Mouse (Mus musculus): Measurements from ENCODE around the gene Mrpl18. TPM values are rescaled to one million over a fixed set of nuclear protein-coding genes. Genes with fewer than 3 reads are reported as not detected.
"Not testable (repeated sequence)": the region's sequence is repeated elsewhere in the genome, so short reads cannot be mapped to it uniquely, and the experiment has no call there.

The Mrpl18 gene
- total RNA-seq (2014; fragmentation: Nextera tagmentation), result 138 and 143 TPM in 2 replicates
- 190 and 222 TPM in 2 replicates for total RNA-seq (2017)

DNA sequence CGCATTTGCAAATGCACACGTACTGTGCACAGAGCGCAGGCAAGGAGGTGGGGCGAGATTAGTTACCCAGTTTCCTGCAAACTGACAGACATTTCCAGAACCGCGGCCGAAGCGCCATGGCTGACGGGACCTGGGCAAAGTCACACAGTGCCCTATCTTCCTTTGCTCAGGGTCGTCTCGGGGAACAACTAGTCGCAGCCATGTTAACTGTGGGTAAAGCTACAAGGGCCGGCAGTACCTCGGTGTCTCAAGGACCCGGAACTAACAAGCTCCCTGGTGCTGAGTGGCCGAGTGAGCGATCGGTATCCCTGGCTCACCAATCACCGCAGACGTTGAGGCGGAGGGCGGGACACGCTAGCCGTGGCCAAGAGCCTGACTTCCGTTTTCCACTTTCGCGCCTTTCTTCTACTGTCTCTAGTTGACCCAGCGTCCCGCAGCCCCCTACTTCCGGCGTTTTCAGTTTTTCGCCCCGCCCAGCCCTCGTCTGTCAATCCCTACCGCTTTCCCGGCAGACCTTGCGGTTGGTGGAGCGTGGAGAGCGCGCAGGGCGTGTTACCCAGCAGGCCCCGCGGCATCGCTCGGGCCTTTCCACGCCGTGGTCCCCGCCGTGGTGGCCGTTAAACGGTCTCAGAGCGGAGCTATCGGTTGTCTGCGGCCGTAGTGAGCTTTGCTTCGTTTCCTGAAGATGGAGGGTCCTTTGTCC, at the start of gene Mrpl18:
Mrpl18 (minus strand) TSS at position 465 of the 703 bp plus-strand sequence.
- peak; percentile 95 for ATAC-seq (replicated peaks; ENCODE audit: poor library complexity, severe bottlenecking)

DNA sequence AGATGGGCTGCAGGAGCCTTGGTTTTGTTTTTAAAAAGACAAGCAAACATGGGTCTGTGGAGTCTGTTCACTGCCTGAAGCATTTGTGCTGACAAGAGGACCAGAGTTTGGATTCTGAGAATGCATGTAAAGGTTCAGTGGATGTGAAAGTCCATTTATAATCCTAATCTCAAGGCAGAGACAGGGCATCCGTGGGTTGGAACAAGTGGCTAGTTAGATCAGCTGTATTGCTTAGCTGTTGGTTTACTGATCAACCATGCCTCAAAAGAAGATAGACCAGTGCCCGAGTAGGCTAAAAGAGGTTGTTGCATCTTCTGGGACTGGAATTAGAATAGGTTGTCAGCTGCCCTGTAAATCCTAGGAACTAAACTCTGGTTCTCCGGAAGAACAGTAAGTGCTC, 47.3 kb upstream of the Mrpl18 start:
- ATAC-seq (replicated peaks; ENCODE audit: poor library complexity, severe bottlenecking), result no peak

DNA sequence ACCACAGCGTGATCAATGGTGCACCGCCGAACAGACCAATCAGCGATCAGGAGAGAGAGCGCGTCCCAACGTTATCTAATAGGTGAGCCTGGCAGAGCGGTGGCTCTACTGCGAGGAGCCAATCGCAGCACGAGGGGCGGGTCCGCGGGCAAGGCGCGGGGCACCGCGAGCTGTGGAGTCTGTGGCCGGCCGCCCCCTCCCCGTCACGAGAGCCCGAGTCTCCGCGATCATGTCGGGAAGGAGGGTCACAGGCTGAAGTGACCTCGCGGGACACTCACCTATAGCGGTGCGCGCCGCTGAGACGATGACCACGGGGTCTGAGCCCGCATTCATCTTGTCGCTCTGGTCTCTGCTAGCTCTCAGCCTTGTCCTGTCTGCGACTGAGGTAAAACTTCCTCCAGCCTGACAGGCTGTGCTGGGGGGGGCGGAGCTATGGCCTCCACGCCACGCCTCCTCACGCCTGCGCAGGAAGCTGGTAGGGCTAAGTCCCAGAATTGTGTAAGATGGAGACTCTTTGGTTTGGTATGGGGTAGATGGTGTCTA, 44.3 kb upstream of the Mrpl18 start, which contains the start of gene Acat2:
Acat2 (minus strand) TSS at position 417 of the 543 bp plus-strand sequence.
- peak; percentile 92 for ATAC-seq (replicated peaks; ENCODE audit: poor library complexity, severe bottlenecking)

DNA sequence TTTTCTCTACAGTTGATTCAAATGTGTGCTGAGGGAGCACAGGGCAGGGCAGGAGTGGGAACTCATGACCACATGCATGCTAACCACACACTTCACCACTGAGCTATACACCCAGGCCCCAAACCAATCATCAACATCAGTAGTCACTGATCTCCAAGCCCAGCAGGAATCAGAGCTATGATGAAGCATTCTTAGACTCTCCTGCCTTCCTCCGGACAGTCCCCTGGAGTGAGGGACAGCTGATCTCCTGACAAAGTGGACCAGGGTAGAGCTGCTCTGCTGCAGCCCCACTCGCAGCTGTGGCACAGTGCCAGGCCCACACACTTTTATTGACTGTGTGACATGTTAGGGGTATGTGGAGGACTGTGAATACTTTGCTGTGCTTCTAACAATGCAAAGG, 43.2 kb upstream of the Mrpl18 start:
- ATAC-seq (replicated peaks; ENCODE audit: poor library complexity, severe bottlenecking), result peak; percentile 21; the same call in 1 of the 2 replicates

DNA sequence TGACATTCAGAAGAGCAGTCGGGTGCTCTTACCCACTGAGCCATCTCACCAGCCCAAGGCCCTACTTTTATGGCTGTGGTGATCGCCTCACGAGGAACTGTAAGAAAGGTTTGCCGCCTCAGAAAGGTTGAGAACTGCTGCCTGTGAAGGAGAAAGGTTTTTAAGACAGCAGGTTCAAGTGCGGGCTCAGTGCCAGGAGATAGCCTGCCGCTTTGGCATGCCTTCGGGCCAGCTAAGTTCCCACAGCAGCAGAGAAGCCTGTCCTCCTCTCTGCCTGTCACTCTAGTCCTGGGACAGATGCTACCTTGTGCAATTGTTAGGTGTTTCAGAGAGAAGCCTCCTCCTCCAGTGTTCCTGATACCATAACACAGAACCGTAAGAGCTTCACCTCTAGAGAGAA, 40.5 kb upstream of the Mrpl18 start:
- ATAC-seq (replicated peaks; ENCODE audit: poor library complexity, severe bottlenecking), result no peak

DNA sequence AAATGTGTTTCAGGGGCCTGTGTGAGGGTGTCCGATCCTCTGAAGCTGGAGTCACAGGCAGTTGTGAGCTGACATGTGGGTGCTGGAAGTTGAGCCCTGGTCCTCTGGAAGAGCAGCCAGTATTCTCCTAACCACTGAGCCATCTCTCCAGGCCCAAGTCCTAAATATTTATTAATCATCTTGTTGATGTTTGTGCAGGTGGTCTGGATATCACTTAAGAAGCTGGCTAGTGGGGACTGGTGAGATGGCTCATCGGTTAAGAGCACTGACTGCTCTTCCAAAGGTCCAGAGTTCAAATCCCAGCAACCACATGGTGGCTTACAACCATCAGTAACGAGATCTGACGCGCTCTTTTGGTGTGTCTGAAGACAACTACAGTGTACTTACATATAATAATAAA, 33.5 kb upstream of the Mrpl18 start:
- ATAC-seq (replicated peaks; ENCODE audit: poor library complexity, severe bottlenecking), result no peak

DNA sequence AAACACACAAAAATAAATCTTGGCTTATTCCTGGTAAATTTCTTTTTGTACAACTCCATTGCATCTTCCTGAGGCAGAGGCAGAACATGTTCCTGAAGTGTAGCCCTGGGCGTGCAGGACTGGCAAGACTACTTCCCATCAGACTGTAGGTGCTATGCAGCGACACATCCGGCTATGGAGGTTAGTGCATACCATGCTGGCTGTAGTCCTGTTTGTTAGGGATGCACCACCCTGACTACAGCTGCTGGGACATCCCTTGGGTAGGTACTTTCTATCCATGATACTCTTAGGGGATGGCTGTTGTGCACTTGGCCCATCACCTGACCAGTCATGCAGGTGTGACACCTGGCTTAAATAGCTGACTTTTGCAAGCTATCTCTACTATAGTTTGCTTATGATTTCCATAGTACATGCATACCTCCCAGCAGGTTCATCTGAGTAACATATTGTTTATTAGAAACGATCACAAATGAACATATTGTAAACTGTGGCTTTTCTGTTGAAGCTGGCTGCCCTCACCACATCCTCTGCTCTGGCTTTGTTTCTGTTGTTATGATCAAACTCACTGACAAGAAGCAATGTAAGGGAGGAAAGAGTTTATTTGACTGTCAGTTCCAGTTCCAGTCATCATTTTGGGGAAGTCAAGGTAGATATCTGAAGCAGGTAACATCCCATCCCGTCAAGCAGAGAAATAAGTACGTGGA, 26.5 kb upstream of the Mrpl18 start:
- ATAC-seq (replicated peaks; ENCODE audit: poor library complexity, severe bottlenecking), result no peak

DNA sequence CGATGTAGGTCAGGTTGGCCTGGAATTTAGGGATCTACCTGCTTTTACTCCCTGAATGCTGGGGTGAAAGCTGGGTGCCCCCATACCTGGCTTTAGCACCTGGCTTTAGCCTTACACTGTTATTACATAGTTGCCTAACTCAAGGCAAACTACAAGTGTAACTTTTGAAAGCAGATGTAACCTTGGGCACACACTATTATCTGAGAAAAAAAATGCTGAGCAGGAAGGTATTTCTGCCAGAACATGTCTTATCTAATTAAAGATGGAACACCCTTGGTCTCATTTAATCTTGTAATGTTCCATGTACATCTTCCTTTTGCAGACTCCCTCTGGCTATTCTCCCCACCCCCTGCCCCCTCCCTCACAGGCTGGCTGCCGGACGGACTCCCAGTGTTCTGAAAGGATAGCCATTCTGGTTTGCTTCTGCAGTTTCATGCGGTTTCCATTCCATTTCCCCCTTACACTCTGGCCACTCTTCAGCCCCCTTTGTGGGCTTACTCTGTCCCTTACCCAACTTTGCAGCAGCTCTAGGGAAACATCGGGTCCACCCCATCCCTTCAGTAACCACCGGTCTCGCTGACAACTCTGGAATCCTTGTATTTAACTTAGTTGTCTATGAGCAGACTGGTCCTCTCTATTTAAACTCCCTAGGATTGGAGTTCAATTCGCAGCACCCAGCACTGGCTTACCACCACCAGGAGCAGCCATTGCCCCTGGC, 25.6 kb upstream of the Mrpl18 start:
- no peak for ATAC-seq (replicated peaks; ENCODE audit: poor library complexity, severe bottlenecking)

DNA sequence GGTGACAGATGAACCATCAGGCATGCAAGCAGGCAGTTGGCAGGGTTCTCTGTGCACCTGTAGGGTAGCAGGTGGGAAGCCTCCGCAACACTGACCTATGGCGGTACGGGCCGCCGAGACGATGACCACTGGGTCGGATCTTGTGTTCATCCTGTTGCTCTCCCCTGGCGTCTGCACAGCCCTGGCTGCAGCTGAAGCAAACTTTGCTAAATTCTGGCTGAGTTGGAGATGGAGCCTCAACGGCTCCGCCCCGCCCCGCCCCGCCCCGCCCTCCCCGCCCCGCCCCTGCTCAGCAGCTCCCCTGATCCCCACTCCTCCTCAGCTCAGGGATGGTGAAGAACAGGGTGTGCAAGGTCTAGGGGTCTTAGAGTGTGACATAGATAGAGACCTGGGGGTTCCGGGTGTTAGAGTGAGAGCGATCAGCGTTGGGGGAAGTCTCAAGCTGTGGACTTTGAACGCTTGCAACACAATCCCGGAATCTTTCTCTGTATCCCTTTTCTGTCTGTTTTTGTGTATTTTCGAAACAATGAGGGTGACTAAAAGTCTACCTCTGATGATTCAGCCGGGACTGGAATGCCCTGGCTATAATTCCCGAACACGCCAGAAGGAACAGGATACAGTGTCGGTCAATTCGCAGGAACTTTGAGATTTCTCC, 24.1 kb upstream of the Mrpl18 start, which contains the start of gene Acat3:
Acat3 (minus strand) TSS at position 450 of the 655 bp plus-strand sequence.
- peak; percentile 66 for ATAC-seq (replicated peaks; ENCODE audit: poor library complexity, severe bottlenecking)

DNA sequence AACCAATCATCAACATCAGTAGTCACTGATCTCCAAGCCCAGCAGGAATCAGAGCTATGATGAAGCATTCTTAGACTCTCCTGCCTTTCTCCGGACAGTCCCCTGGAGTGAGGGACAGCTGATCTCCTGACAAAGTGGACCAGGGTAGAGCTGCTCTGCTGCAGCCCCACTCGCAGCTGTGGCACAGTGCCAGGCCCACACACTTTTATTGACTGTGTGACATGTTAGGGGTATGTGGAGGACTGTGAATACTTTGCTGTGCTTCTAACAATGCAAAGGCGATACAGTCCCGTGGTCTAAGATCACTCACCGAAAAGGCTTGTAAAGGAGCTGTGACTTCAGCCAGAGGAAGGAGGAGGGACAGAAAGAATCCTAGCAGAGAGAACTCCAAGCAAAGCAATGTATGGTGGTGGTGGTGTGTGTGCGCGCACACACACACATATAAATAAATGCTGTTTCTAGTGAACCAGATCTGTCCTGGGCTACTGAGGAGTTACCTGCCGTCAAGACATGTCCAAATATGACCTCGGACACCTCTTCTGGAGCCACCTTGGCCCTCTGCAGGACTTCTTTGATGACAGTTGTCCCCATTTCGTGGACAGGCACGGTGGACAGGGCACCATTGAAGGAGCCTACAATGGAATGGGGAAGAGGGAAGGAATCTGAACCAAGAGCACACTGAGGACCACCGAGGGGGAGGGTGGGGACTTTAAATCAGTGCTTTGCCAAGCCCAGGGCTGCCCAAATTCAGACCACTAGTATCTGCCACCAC, 23.4 kb upstream of the Mrpl18 start:
- ATAC-seq (replicated peaks; ENCODE audit: poor library complexity, severe bottlenecking), result peak; percentile 32

DNA sequence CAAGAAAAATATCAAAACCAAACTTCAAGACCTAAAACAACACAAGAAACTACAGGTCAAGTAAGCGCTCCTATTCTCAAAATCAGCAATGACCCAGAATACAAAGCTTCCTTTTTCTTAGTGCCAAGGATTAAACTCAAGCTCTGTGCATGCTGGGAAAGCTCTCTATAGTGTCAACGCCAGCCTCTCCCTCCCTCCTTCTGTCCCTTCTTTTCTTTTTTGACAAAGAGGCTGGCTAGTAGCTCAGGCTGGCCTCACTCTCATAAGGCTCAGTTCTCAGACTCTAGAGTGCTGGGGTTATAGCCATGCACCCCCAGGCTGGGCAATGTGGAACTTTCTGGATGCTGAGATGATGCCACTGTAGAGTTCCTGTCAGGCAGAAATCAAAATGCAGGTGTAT, 21.9 kb upstream of the Mrpl18 start:
- ATAC-seq (replicated peaks; ENCODE audit: poor library complexity, severe bottlenecking), result no peak

DNA sequence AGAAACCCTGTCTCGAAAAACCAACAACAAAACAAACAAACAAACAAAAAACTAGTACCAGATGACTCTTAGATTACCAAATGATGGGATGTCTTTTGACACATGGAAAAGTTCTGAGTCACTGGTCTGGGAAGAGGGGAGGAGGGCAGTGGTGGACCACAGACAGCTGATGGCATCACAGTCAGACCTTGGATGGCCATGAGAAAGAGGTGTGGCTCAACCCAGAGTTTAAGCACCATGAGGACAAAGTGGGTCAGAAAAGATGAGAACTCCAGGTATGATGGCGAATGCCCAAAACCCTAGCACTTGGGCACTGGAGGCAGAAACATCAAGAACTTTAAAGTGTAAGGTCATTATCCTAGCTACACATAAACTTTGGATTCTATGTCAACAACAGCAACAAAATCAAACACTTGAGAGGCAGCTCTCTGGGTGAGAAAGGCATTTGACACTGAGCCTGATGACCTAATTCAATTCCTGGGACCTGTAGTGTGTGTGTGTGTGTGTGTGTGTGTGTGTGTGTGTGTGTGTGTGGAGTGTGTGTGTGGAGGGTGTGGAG, 21.3 kb upstream of the Mrpl18 start:
- no peak for ATAC-seq (replicated peaks; ENCODE audit: poor library complexity, severe bottlenecking)

DNA sequence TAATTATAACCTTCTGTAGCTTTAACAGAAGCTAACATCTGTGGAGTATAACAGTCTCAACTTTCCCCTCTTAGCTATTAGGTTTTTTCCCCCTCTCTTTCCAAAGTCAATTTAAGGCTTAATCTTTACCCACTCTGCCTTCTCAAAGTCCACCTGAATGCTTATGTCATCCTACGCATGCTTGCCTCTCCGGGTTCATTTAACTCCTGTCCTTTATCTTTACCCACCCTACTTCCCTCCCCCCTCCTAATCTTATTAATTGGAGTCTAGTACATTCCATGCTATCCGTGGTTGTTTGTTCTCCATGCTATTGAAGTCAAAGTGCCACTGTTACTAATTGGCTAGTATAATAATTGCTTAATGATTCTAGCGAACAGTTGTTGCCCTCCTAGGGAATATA, 19.6 kb upstream of the Mrpl18 start:
- ATAC-seq (replicated peaks; ENCODE audit: poor library complexity, severe bottlenecking), result no peak

DNA sequence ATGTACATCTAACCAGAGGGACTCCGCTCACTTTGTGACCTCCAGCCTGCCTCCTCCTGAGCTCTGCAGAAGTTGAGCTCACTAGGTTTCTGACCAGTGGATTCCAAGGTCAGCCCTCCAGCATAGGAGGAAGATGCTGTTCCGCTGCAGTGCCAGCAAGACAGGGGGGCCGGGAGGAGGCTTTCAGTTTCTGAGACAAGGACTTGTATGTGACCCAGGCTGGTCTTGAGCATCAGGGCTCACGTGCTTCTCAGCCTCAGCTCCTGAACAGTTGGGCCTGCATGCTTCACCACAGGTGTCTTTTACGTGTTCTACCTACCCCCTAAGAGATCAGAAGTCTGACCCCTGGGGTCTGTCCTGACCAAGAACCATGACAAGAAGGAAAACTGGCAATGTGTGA, 15.4 kb upstream of the Mrpl18 start:
- ATAC-seq (replicated peaks; ENCODE audit: poor library complexity, severe bottlenecking), result not testable (repeated sequence)

DNA sequence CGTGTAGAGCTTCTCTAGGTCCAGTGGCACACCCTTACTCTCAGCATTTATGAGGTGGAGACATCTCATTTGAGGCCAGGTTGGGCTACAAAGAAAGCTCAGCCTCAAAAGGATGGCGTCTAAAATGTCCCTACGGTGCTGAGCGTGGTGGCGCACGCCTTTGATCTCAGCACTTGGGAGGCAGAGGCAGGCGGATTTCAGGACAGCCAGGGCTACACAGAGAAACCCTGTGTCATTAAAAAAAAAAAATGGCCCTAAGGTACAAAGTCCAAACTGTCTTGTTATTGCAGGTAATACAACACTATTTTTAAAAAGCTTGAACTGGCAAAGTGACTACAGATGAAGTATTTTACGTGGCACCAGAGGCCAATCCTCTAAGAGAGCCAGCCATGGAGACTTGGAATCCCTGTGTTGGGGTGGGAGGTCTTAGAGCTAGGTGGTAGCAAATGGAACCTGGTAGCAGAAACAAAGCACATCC, 9.6 kb upstream of the Mrpl18 start:
- ATAC-seq (replicated peaks; ENCODE audit: poor library complexity, severe bottlenecking), result no peak

DNA sequence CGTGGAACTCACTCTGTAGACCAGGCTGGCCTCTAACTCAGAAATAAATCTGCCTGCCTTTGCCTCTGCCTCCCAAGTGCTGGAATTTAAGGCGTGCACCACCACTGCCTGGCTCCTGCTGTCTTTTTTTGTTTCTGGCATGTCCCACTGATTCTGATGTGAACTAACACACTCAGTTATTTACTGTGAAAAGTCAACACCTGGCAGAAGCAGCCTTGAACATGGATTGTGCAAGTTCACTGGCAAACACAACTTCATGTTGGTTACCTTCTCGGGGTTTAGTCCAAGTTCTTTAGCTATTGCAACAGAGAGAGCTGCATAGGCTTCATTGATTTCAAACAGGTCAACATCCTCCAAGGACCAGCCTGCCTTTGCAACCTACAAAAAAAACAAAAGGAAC, 8.9 kb upstream of the Mrpl18 start:
- no peak for ATAC-seq (replicated peaks; ENCODE audit: poor library complexity, severe bottlenecking)

DNA sequence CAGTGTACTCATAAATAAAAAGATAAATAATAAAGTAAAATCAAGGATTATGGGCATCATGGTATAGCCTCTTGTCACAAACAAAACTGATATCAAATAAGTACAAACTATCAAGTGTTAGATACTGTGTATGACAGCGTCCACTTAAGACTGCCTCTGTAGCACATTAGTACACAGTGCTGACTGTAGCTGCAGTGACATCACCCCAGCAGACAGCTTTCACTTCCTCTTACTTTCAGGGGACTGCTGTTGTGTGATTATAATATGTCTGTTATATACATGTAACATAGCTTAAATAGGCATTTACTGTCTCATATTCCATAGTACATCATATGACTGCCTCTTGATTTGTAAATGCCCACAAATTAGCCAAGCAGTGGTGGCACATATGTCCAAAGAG, 4.9 kb upstream of the Mrpl18 start:
- ATAC-seq (replicated peaks; ENCODE audit: poor library complexity, severe bottlenecking), result peak; percentile 72

DNA sequence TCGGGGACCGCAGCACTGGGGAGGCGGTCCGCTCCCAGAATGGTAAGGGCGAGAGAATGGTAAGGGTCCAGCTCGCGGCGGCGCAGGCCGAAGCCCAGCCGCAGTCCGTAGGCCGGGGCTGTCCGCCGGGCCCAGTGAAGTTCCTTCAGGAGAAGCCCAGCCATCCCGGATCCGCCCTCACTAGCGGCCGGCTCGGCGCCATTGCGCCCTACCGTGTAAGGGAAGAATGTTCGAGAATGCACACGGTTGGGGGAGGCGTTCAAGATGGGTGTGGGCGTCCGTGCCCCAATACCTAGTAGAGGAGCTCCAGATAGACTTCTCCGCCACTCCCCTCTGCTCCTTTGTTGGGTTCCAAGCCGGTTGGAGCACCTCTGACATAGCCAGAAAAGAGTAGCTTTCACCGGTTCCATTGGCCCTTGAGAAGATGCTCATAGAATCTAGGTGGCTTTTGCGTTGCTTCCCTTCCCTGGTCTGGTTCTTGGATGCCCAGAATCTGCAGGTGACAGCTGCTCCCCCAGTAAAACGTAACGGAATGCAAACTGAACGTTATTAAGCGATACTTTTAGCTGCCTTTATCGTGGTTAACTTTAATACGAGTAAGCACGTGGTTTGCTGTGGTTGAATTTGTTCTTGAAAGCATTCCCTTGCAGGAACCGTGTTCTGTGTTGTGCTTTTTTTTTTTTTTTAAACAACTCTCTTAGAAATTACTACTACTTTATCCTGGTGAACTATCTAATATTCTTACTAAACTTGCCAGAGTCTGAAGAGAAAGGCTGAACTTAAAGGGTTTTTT, 639 bp upstream of the Mrpl18 start:
- ATAC-seq (replicated peaks; ENCODE audit: poor library complexity, severe bottlenecking), result peak; percentile 31

Measured in granulocyte monocyte progenitor cell, adult 5-6 weeks (primary cell).